Mouse (Mus musculus) heart, adult 2 months (tissue): ENCODE data around the gene Per3.

Experiments
- CTCF ChIP-seq: fragments of 200-600 bp; IDR thresholded peaks from 2 replicates; pipeline ENCODE4 v1.8.1; 2022; ENCODE audit warnings: antibody characterized with exemption, mild to moderate bottlenecking, moderate library complexity
- POLR2A ChIP-seq: fragments of 200-500 bp; IDR thresholded peaks from 2 replicates; pipeline ENCODE4 v1.6.1; 2011; ENCODE audit warnings: mild to moderate bottlenecking, low read depth, low read length, control low read depth; ENCODE audit not compliant: insufficient read depth

GRCm38 (mm10) chr4:151036521-151036920, 7.9 kb downstream of the Per3 start:
- no peak for TF ChIP-seq CTCF
- no peak for TF ChIP-seq POLR2A
